Mouse (Mus musculus) monocyte, adult 5-6 weeks (primary cell): ENCODE results near the gene Brsk2. TPM values are rescaled to one million over a fixed set of nuclear protein-coding genes. Genes with fewer than 3 reads are reported as not detected.

Experiments
- ATAC-seq: fragments of 153-309, 156-312 bp; replicated peaks from 2 replicates; pipeline ENCODE4 v1.8.0; 2017; ENCODE audit warnings: mild to moderate bottlenecking; ENCODE audit not compliant: low TSS enrichment, insufficient number of reproducible peaks, severe bottlenecking, poor library complexity, low FRiP score
- total RNA-seq: library from RNA; stranded (forward); fragments of 200-1000, 200-491, 200-594 nt; gene quantifications from 3 replicates; pipeline ENCODE4 v1.2.3, GENCODE M21; 2017

The Brsk2 gene
- total RNA-seq, 1 experiment from 2014 or later: not detected

DNA sequence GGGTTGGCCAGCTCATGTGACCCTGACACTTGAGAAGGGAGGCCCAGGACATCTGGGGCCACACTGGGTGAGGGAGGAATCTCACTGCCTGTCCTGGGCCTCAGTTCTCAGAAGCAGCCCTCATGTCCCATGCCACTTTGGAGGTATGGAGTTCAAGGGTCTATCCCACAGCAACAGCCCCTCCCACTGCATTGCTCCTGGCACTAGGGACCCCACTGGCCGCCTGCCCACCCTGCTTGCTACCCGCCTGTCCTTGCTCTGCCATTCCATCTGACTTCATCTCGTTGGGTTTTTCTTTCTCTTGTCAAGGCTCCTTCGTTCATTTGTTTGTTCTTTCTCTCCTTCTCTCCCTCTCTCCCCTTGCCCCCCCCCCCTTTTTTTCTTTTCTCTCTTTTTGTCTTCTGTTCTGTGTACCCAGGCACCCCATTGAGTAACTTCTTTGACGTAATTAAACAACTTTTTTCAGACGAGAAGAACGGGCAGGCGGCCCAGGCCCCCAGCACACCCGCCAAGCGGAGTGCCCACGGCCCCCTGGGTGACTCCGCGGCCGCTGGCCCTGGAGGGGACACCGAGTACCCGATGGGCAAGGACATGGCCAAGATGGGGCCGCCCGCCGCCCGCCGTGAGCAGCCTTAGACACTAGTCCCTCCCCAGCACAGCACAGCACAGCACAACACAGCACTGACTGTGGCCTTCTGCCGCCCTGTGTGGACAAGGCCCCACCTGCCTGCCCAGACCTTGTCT lies 52.2 kb downstream of the Brsk2 start:
- no peak for ATAC-seq

DNA sequence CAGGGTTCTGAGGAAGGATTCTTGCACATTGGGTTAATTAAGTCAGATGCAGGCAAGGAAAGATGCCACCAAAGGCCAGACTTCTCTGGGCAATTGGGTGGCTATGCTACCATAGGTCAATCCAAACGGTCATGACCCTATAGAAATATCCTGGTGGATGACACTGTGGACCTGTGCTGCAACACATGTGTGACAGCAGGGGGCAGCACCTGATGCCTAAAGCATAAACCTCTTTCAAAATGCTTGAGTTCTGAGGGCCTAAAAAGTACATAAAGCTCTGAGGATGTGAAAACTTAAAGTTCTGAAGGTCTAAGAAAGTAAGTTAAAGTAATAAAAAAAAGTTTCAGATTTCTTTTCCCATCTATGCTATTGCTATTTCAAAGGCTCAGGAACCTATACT lies 67.0 kb downstream of the Brsk2 start:
- ATAC-seq: no peak

- no peak for ATAC-seq
Observed at GRCm38 (mm10) chr7:142019699-142020098, 70.1 kb downstream of the Brsk2 start.

- no peak for ATAC-seq
Observed at GRCm38 (mm10) chr7:142020827-142021226, 71.3 kb downstream of the Brsk2 start.

- ATAC-seq: no peak
Observed at GRCm38 (mm10) chr7:142025196-142025595, 75.6 kb downstream of the Brsk2 start.

- ATAC-seq: no peak
Observed at GRCm38 (mm10) chr7:142025926-142026325, 76.4 kb downstream of the Brsk2 start.

- no peak for ATAC-seq
Observed at GRCm38 (mm10) chr7:142030073-142030472, 80.5 kb downstream of the Brsk2 start.

GRCm38 (mm10) chr7:142034198-142034597 lies 84.6 kb downstream of the Brsk2 start:
- no peak for ATAC-seq

- ATAC-seq: no peak
Observed at GRCm38 (mm10) chr7:142035048-142035811, 85.7 kb downstream of the Brsk2 start.

DNA sequence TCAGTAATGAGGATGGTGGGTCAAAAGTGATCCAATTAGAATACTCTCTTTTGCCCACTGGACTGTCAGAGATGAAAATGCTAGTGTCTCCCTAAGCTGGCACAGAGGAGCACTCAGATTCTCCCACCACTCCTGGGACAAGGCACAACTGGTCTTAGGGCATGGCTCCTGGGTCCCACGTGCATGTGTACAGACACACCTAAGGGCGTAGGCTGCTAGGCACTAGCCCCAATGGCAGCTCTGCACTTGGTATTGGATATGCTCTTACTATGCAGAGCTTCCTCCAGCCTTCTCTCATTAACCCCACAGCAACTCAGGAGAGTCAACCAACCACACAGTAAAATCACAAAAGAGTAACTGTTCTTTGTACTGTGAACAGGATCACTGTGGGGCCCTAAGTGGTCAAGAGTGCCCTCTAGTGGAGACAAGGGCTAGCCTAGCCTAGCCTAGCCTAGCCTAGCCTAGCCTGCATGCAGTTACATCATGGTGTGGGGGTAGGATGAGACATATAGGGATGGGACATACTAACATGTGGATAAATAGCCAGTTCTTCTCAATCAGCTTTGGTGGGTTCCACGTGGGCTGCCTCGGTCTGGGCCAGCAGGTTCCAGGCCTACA lies 88.1 kb downstream of the Brsk2 start:
- ATAC-seq: peak; percentile 82

DNA sequence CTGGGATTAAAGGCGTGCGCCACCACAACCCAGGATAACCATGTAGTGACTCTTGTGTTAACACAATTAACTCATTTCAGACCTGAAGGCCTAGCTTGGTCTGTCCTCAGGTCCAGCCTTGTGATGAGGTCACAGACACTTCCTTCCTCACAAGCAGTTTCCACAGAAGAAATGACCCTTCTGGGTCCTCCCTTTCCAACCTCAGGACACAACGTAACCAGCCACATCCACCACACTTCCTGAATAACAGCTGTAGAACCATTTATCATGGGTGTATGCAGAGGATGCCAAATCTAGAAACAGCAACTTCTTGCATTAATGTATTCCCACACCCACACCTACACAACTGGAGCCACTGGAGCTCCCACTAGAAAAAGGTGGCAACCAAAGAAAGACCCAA lies 91.2 kb downstream of the Brsk2 start:
- ATAC-seq: peak; percentile 54

- ATAC-seq: no peak
Observed at GRCm38 (mm10) chr7:142045344-142045743, 95.8 kb downstream of the Brsk2 start.

GRCm38 (mm10) chr7:142045932-142046331 lies 96.4 kb downstream of the Brsk2 start:
- ATAC-seq: no peak

GRCm38 (mm10) chr7:142050536-142050935 lies 101.0 kb downstream of the Brsk2 start:
- no peak for ATAC-seq

Other genes with a start within 250 kb of the Brsk2 start
- gene Muc5ac, start 160.8 kb upstream of the Brsk2 start, total RNA-seq: not detected in 3 replicates
- 0.11 TPM in 1 of 3 replicates, not detected in the others for gene Muc5b, start 110.7 kb upstream of the Brsk2 start, total RNA-seq
- 36.8 to 53.8 TPM (median 38.2 TPM) in 3 replicates for gene Tollip, start 31.2 kb upstream of the Brsk2 start, total RNA-seq
- 38.5 to 50.0 TPM (median 45.2 TPM) in 3 replicates for gene Mob2, start 111.3 kb downstream of the Brsk2 start, total RNA-seq
- gene Dusp8, start 146.1 kb downstream of the Brsk2 start, total RNA-seq: 0.29 to 1.4 TPM in 2 of 3 replicates, not detected in the other
- not detected in 3 replicates for gene Gm45618, start 171.0 kb downstream of the Brsk2 start, total RNA-seq
- gene Gm39115, start 186.3 kb downstream of the Brsk2 start, total RNA-seq: not detected in 3 replicates
- not detected in 3 replicates for gene Gm45337, start 194.9 kb downstream of the Brsk2 start, total RNA-seq
- not detected in 3 replicates for gene Gm29735, start 207.4 kb downstream of the Brsk2 start, total RNA-seq
- not detected in 3 replicates for gene Gm4553, start 216.0 kb downstream of the Brsk2 start, total RNA-seq
- not detected in 3 replicates for gene Krtap5-2, start 226.3 kb downstream of the Brsk2 start, total RNA-seq
- not detected in 3 replicates for gene Gm10153, start 240.6 kb downstream of the Brsk2 start, total RNA-seq